Mouse (Mus musculus): ENCODE data around the gene Fam57b. TPM values are rescaled to one million over a fixed set of nuclear protein-coding genes. Genes with fewer than 3 reads are reported as not detected.
A peak's percentile ranks its signal among the peaks of the same experiment; 100 is the strongest.

Gene Fam57b
- polyA plus RNA-seq, 1 experiment from 2014 or later, result 40.6 TPM

- Histone ChIP-seq H3K4me2 (peak overlapping the region; percentile 98), H3K27me3 (peaks cover 52% of the 10 kb centered on the region), H3K27ac (replicated peaks) (no peak overlapping the region), H3K4me1 (replicated peaks) (peaks cover 24% of the 10 kb centered on the region), H3K9me3 (no peaks in the 10 kb centered on the region), H3K9ac (peak overlapping the region; percentile 77), H3K4me3 (peak overlapping the region; percentile 54), H3K36me3 (peaks cover 12% of the 10 kb centered on the region)
- ATAC-seq (ENCODE audit: low read depth), result peak; percentile 40
- WGBS, result under 1% methylated on average over 53 of the region's 74 CpGs
Measured at GRCm38 (mm10) chr7:126847421-126848398, 50.2 kb downstream of the Fam57b start.

GRCm38 (mm10) chr7:126848794-126849193, 51.3 kb downstream of the Fam57b start:
- H3K27me3 ChIP-seq, result peaks cover 46% of the 10 kb centered on the region
- H3K4me1 ChIP-seq (replicated peaks), result peaks cover 24% of the 10 kb centered on the region
- H3K9me3 ChIP-seq, result no peaks in the 10 kb centered on the region
- H3K4me3 ChIP-seq, result peak overlapping the region; percentile 54
- H3K36me3 ChIP-seq, result peaks cover 23% of the 10 kb centered on the region
- H3K27ac ChIP-seq (replicated peaks), result no peak overlapping the region
- peak overlapping the region; percentile 77 for H3K9ac ChIP-seq
- ATAC-seq (ENCODE audit: low read depth), result peak; percentile 24; the same call in 1 of the 2 replicates
- H3K4me2 ChIP-seq, result peak overlapping the region; percentile 98
- WGBS, result 20% methylated on average over 10 of the region's 10 CpGs

- H3K9me3 ChIP-seq, result no peaks in the 10 kb centered on the region
- H3K27ac ChIP-seq (replicated peaks), result no peak overlapping the region
- H3K9ac ChIP-seq, result no peak overlapping the region
- ATAC-seq (ENCODE audit: low read depth), result no peak
- H3K36me3 ChIP-seq, result peaks cover 37% of the 10 kb centered on the region
- H3K4me1 ChIP-seq (replicated peaks), result peaks cover 24% of the 10 kb centered on the region
- H3K27me3 ChIP-seq, result peaks cover 46% of the 10 kb centered on the region
- H3K4me3 ChIP-seq, result no peak overlapping the region
- H3K4me2 ChIP-seq, result no peak overlapping the region
- 88% methylated on average over 6 of the region's 6 CpGs for WGBS
Measured at GRCm38 (mm10) chr7:126850161-126850560, 52.7 kb downstream of the Fam57b start.

- Histone ChIP-seq H3K27ac (replicated peaks) (no peak overlapping the region), H3K27me3 (peaks cover 40% of the 10 kb centered on the region), H3K4me3 (no peak overlapping the region), H3K36me3 (peaks cover 47% of the 10 kb centered on the region), H3K9ac (no peak overlapping the region), H3K9me3 (no peaks in the 10 kb centered on the region), H3K4me1 (replicated peaks) (peaks cover 24% of the 10 kb centered on the region), H3K4me2 (no peak overlapping the region)
- 40% methylated on average over 12 of the region's 12 CpGs for WGBS
- ATAC-seq (ENCODE audit: low read depth), result no peak
Measured at GRCm38 (mm10) chr7:126851192-126851591, 53.7 kb downstream of the Fam57b start.

GRCm38 (mm10) chr7:126853454-126853853, 56.0 kb downstream of the Fam57b start:
- Histone ChIP-seq H3K4me2 (no peak overlapping the region), H3K27me3 (peaks cover 28% of the 10 kb centered on the region), H3K9ac (no peak overlapping the region), H3K4me3 (no peak overlapping the region), H3K9me3 (no peaks in the 10 kb centered on the region), H3K27ac (replicated peaks) (no peak overlapping the region), H3K4me1 (replicated peaks) (peaks cover 10% of the 10 kb centered on the region), H3K36me3 (peaks cover 65% of the 10 kb centered on the region)
- ATAC-seq (ENCODE audit: low read depth), result no peak
- WGBS, result 87% methylated on average over 5 of the region's 5 CpGs

GRCm38 (mm10) chr7:126855641-126856040, 58.2 kb downstream of the Fam57b start:
- H3K4me2 ChIP-seq, result no peak overlapping the region
- no peak for ATAC-seq (ENCODE audit: low read depth)
- peaks cover 6% of the 10 kb centered on the region; the same call in 1 of the 2 replicates for H3K27me3 ChIP-seq
- 93% methylated on average over 3 of the region's 3 CpGs for WGBS
- H3K9ac ChIP-seq, result 0 out of 2 replicates have a peak overlapping the region, but pooled peaks have one; percentile 12
- H3K27ac ChIP-seq (replicated peaks), result no peak overlapping the region
- H3K4me1 ChIP-seq (replicated peaks), result peaks cover 2% of the 10 kb centered on the region
- no peaks in the 10 kb centered on the region for H3K9me3 ChIP-seq
- no peak overlapping the region for H3K4me3 ChIP-seq
- peaks cover 80% of the 10 kb centered on the region for H3K36me3 ChIP-seq

GRCm38 (mm10) chr7:126856741-126857420, 59.4 kb downstream of the Fam57b start:
- Histone ChIP-seq H3K4me2 (no peak overlapping the region), H3K27me3 (no peaks in the 10 kb centered on the region), H3K36me3 (peaks cover 76% of the 10 kb centered on the region), H3K4me1 (replicated peaks) (peaks cover 11% of the 10 kb centered on the region), H3K27ac (replicated peaks) (no peak overlapping the region), H3K9ac (no peak overlapping the region), H3K4me3 (no peak overlapping the region), H3K9me3 (no peaks in the 10 kb centered on the region)
- 75% methylated on average over 9 of the region's 9 CpGs for WGBS
- no peak for ATAC-seq (ENCODE audit: low read depth)

GRCm38 (mm10) chr7:126860987-126861386, 63.5 kb downstream of the Fam57b start:
- no peak for ATAC-seq (ENCODE audit: low read depth)
- WGBS, result 77% methylated on average over 5 of the region's 5 CpGs
- Histone ChIP-seq H3K9me3 (no peaks in the 10 kb centered on the region), H3K9ac (peak overlapping the region; percentile 77), H3K4me2 (peak overlapping the region; percentile 89), H3K27me3 (no peaks in the 10 kb centered on the region), H3K4me1 (replicated peaks) (peaks cover 31% of the 10 kb centered on the region), H3K4me3 (peak overlapping the region; percentile 64), H3K27ac (replicated peaks) (peak overlapping the region; percentile 84; the same call in 1 of the 2 replicates), H3K36me3 (peaks cover 59% of the 10 kb centered on the region)

- H3K27me3 ChIP-seq, result no peaks in the 10 kb centered on the region
- peak; percentile 93 for ATAC-seq (ENCODE audit: low read depth)
- no peaks in the 10 kb centered on the region for H3K9me3 ChIP-seq
- peak within 1 kb of the TSS; percentile 84 for H3K27ac ChIP-seq (replicated peaks)
- peak within 1 kb of the TSS; percentile 77 for H3K9ac ChIP-seq
- H3K4me2 ChIP-seq, result peak within 1 kb of the TSS; percentile 89
- WGBS, result 3% methylated on average over 42 of the region's 42 CpGs
- H3K4me3 ChIP-seq, result peak within 1 kb of the TSS; percentile 64
- H3K36me3 ChIP-seq, result peaks cover 59% of the 10 kb centered on the region
- peaks cover 31% of the 10 kb centered on the region for H3K4me1 ChIP-seq (replicated peaks)
Measured at GRCm38 (mm10) chr7:126861429-126862130, 64.1 kb downstream of the Fam57b start, which contains the start of gene Hirip3. Hirip3 (plus strand) TSS chr7:126861972.

GRCm38 (mm10) chr7:126862147-126862784, 64.8 kb downstream of the Fam57b start, which contains the start of gene Ino80e:
Ino80e (minus strand) TSS chr7:126862377.
- H3K4me2 ChIP-seq, result peak within 1 kb of the TSS; percentile 89
- peaks cover 31% of the 10 kb centered on the region for H3K4me1 ChIP-seq (replicated peaks)
- H3K27ac ChIP-seq (replicated peaks), result peak within 1 kb of the TSS; percentile 84
- H3K9me3 ChIP-seq, result no peaks in the 10 kb centered on the region
- H3K27me3 ChIP-seq, result no peaks in the 10 kb centered on the region
- peak within 1 kb of the TSS; percentile 77 for H3K9ac ChIP-seq
- under 1% methylated on average over 41 of the region's 41 CpGs for WGBS
- peaks cover 59% of the 10 kb centered on the region for H3K36me3 ChIP-seq
- peak within 1 kb of the TSS; percentile 64 for H3K4me3 ChIP-seq
- ATAC-seq (ENCODE audit: low read depth), result peak; percentile 76

- Histone ChIP-seq H3K9me3 (no peaks in the 10 kb centered on the region), H3K9ac (peak overlapping the region; percentile 77), H3K4me2 (peak overlapping the region; percentile 89), H3K4me3 (no peak overlapping the region), H3K4me1 (replicated peaks) (peaks cover 31% of the 10 kb centered on the region), H3K27ac (replicated peaks) (0 out of 2 replicates have a peak overlapping the region, but pooled peaks have one; percentile 84), H3K27me3 (no peaks in the 10 kb centered on the region), H3K36me3 (peaks cover 63% of the 10 kb centered on the region)
- ATAC-seq (ENCODE audit: low read depth), result no peak
- 58% methylated on average over 6 of the region's 6 CpGs for WGBS
Measured at GRCm38 (mm10) chr7:126863791-126864190, 66.3 kb downstream of the Fam57b start.

Measured in neural tube, embryonic 13.5 days (tissue).